Mouse (Mus musculus) splenic B cell, adult 2 months (primary cell): ENCODE measurements at regions not wholly inside any gene's neighbourhood (a gene's known extent, or its start where the extent isn't known, plus 50 kb on each side); places are given as distances from the start of the nearest gene placed in this dataset.

Experiments used
- DNase-seq: peaks from one replicate; pipeline ENCODE4 v3.0.0-alpha.2; 2011; ENCODE audit warnings: low read depth, low spot score
- H3K27me3 ChIP-seq: 2 replicates; pipeline ENCODE4 v1.6.1; 2012; ENCODE audit warnings: mild to moderate bottlenecking, low read length, moderate library complexity, mixed read lengths; ENCODE audit not compliant: control insufficient read depth, poor library complexity, insufficient read depth, severe bottlenecking
- H3K36me3 ChIP-seq: 2 replicates; pipeline ENCODE4 v1.6.1; 2012; ENCODE audit warnings: mild to moderate bottlenecking, low read length, moderate library complexity, mixed read lengths; ENCODE audit not compliant: control insufficient read depth, poor library complexity, insufficient read depth, severe bottlenecking

- DNase-seq = no peak
- Histone ChIP-seq H3K27me3 (no peaks in the 10 kb centered on the region; the same call in 1 of the 2 replicates), H3K36me3 (no peaks in the 10 kb centered on the region)
These were observed 205.7 kb downstream of the Rpap3 start for GRCm38 (mm10) chr15:97499821-97500385.

DNA sequence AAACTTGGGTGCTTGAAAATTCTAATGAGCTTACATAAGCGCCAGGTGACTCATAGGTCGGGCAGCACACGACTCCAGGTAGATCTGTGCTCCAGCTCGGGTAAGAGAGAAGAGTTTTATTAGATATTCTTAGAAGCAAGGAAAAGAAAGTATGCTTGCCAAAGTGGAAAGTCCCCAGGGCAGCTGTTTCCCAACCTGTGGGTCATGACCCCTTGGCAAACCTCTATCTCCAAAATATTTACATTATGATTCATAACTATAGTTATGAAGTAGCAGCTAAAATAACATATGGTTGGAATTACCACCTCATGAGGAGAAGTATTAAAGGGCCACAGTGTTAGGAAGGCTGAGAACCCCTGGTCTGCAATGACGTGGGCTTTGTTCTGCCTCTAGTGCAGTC lies 206.4 kb downstream of the Rpap3 start:
- Histone ChIP-seq H3K27me3 (no peaks in the 10 kb centered on the region; the same call in 1 of the 2 replicates), H3K36me3 (no peaks in the 10 kb centered on the region)
- DNase-seq = no peak

- Histone ChIP-seq H3K27me3 (no peaks in the 10 kb centered on the region; the same call in 1 of the 2 replicates), H3K36me3 (no peaks in the 10 kb centered on the region)
- DNase-seq = peak; percentile 86
These were observed 207.2 kb downstream of the Rpap3 start for GRCm38 (mm10) chr15:97498375-97498774.

DNA sequence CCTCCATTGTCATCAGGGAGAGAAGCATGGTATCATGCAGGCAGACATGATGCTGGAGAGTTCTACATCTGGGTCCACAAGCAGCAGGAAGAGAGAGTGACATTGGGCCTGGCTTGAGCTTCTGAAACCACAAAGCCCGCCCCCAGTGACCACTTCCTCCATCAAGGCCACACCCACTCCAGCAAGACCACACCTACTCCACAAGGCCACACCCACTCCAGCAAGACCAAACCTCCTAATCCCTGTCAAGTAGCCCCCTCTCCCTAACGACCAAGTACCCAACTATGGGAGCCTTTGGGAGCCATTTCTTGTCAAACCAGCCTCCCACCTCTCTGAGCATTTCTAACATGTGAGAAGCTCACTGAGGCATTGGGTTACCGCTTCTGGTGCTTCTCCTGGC lies 209.6 kb downstream of the Rpap3 start:
- no peak for DNase-seq
- Histone ChIP-seq H3K27me3 (no peaks in the 10 kb centered on the region), H3K36me3 (no peaks in the 10 kb centered on the region)

- H3K36me3 ChIP-seq = no peaks in the 10 kb centered on the region
- DNase-seq = no peak
- no peaks in the 10 kb centered on the region for H3K27me3 ChIP-seq
These were observed 212.3 kb downstream of the Rpap3 start for GRCm38 (mm10) chr15:97493340-97493739.

DNA sequence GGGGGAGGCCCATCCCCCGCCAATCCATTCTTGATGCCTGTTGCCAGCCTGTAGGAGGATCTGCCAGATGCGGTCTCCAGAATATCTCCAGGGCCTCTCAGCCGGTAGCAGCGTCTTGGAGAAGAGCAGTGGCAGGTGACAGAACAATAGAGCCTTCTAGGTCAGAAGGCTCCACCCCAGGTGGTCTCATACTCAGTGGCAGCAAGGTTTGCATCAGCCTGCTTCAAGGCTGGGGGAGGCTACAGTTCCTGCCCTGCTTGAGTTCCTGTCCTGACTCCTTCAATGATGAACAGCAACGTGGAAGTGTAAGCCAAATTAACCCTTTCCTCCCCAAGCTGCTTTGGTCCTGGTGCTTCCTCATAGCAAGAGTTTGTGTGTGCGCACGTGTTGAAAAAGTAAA lies 213.8 kb downstream of the Rpap3 start:
- H3K27me3 ChIP-seq = no peaks in the 10 kb centered on the region
- H3K36me3 ChIP-seq = no peaks in the 10 kb centered on the region
- DNase-seq = no peak

DNA sequence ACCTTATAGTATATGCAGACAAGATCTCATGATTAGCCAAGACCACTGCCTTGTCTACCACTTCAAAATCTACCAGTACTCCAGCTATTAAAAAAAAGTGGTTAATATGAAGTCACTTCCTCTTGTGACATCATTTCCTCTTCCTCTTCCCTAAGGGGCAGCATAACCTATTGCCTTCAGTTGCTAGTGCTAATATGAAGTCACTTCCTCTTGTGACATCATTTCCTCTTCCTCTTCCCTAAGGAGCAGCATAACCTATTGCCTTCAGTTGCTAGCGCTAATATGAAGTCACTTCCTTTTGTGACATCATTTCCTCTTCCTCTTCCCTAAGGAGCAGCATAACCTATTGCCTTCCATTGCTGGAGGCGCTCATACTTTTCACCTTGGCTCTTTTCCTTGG lies 218.2 kb downstream of the Rpap3 start:
- H3K27me3 ChIP-seq = no peaks in the 10 kb centered on the region
- H3K36me3 ChIP-seq = no peaks in the 10 kb centered on the region
- DNase-seq = peak; percentile 49

DNA sequence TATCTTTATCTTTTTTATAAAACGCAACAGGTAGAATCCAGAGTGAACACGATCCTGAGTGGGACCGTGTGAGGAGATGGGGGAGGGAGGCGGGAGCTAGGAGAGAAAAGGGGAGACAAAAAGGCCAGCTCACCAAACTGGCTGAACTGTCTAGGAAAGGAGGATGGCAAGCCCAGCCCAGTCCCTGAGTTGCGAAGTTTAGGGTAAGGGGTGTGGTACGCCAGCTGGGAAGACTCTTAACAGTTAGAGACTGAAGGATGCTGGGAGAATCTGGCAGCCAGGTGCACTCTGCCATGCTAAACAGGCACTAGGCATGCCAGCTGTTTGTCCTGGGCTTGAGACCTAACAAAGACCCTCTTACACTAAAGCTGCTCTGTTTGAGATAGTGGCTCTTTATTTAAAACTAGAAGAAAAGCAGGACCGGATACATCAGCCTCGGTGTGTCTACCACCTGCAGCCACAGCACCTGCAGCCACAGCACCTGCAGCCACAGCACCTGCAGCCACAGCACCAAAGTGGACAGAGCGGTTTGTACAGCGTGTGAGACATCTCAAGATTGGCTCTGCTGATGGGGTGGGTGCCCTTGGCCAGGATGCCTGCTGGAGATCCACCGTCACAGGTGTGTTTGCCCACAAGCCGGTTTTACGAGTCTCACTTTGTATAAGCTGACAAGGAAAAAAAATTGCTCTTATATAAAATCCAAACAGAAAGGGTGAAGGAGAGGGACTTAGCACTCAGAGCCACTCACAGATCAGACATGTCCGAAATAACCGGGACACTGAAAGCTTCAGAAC lies 225.1 kb upstream of the Amigo2 start:
- DNase-seq = no peak
- Histone ChIP-seq H3K36me3 (no peaks in the 10 kb centered on the region), H3K27me3 (no peaks in the 10 kb centered on the region)

DNA sequence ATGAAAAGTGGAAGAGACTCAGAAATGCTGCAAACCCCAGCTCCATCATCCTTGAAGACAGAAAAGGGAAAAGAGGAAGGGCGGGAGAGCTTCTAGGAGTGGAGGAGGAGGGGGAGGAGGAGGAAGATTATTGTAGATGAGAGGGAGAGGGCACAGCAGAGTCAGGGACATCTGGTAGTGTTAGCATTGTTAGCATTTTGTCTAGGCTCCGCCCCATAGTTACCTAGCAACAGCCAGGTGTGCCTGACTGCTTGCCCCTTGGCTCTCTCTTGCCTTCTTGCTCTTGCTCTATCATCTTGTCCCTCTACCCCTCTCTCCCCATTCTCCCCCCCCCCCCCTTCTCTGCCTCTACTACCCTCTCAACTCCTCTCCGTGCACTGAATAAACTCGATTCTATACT lies 224.4 kb upstream of the Amigo2 start:
- Histone ChIP-seq H3K27me3 (no peaks in the 10 kb centered on the region), H3K36me3 (no peaks in the 10 kb centered on the region)
- DNase-seq = peak; percentile 46

GRCm38 (mm10) chr15:97469684-97470344 lies 222.7 kb upstream of the Amigo2 start:
- Histone ChIP-seq H3K27me3 (no peaks in the 10 kb centered on the region), H3K36me3 (no peaks in the 10 kb centered on the region; the same call in 1 of the 2 replicates)
- peak; percentile 86 for DNase-seq

DNA sequence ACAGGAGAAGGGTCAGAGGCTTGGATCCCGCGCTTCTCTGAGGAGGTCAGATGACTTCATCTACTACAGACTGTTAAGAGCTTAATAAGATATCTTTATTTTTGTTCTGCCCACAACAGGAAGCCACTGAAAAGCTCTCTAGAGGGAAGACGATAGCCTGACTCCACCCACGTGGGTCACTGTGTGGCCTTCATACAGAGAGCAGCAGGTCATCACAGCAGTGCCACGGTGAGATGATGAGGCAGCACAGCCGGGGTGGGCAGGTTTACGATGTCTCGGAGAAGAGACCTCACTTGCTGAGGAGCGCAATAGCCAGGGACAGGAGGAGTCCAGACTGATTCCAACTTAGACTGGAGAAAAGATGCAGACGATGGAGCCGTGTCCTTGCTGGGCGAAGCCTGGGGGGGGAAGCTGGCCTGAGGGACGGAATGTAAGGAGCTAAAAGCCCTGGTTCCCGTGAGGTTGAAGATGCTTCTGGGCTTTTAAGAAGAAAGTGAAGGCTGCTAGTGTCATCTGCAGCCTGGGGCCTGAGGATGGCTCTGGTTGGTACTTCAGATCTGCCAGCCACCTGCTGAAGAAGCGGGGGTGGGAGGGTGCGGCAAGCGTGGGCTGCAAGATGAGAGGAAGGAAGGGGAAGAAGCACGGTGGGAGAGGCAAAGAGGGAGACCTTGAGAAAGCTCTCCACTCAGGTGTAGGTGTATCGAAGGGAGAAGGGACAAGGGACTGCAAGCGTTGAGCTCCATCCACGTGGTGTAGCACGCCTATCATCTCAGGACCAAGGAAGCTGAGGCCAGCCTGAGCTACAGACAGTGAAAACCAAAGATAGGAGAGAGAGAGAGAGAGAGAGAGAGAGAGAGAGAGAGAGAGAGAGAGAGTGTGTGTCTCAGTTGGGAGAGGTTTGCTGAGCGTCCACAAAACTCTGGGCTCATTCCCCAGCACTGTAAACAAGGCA lies 221.9 kb upstream of the Amigo2 start:
- no peaks in the 10 kb centered on the region for H3K27me3 ChIP-seq
- no peaks in the 10 kb centered on the region; the same call in 1 of the 2 replicates for H3K36me3 ChIP-seq
- peak; percentile 79 for DNase-seq

DNA sequence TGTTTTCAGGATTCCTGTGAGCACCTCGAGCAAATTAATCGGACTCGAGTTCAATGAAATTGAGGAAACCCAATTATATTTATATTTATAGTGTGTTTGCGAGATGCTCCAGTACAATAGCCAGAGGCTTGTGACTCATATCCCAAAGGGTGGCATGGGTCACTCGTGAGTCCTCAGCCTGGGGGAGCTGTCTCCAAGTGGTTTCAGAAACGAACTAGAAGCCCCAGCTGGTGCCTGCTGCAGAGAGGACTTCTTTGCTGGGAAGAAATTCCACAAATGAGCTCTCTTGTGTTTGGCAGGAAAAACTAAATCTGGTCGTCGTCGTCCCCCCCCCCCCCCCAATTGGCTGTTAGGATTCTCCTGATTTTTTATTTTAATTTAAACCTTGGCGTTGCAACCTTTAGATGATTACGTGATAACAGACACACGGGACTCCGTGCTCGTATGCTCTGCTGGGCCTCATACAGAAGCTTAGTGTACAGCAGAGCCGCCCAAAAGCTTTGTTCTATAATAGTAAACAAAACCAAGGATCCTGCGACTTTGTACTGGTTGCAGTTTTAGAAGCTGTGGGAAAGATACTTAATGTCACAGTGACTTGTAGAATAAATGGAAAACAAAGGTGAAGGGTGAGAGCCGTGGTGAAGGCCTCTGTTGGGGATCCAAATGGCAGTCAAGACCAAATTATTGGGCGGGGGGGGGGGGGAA lies 220.8 kb upstream of the Amigo2 start:
- Histone ChIP-seq H3K27me3 (no peaks in the 10 kb centered on the region), H3K36me3 (no peaks in the 10 kb centered on the region; the same call in 1 of the 2 replicates)
- no peak for DNase-seq

- Histone ChIP-seq H3K27me3 (no peaks in the 10 kb centered on the region), H3K36me3 (no peaks in the 10 kb centered on the region; the same call in 1 of the 2 replicates)
- DNase-seq = no peak
These were observed 219.9 kb upstream of the Amigo2 start for GRCm38 (mm10) chr15:97466906-97467465.
